ENCODE assay signal across 8 mouse cellular contexts in the genomic region with DNA sequence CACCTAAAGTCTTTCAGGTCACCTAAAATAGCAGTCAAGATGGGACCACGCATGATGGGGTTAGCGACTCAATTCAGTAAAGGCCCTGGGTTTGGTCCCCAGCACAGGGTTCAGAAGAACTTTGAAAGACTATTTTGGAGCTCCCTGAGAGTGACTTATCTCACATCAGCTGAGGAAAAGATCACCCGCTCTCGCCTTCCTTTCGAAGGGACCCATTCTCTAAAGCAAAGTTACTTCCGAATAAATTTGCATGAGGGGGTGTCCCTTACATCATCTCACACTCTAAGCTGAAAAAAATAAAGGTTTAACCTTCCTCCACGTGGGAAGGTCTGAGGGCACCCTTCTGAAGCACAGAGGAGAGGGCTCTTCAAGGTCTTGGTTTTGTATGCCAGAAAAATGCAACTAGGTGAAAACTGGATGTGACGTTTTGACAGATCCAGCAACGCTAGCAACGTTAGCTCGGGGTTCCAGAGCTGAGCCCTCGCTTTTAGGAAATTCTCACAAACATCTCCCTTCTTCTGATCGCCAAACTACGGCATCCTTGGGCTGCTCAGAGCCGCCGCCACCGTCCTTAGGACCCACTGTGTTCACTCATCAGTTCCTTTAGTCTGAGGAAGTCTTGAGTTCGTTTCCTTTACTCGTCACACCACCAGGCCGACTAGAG. TPM values are rescaled to one million over a fixed set of nuclear protein-coding genes. Genes with fewer than 3 reads are reported as not detected.
A peak's percentile ranks its signal among the peaks of the same experiment; 100 is the strongest.
DNase-seq lines count a peak whose midpoint lies in the region; ATAC-seq lines count a peak whose summit lies in the region.
"Had no signal": no experiment of that assay in that cellular context is flagged by ENCODE, and none has a peak within 500 bp of the region (broad histone marks: within the 10 kb centered on the region; RNA-seq: fewer than 3 reads in every experiment).

No protein-coding gene starts in this region.

- H3K9ac ChIP-seq in heart, embryonic 15.5 days: peak overlapping the region; percentile 69; the same call in 1 of the 2 replicates
- H3K9ac ChIP-seq in lung, embryonic 15.5 days: peak overlapping the region; percentile 62
- no peak overlapping the region for H3K9ac ChIP-seq in stomach, embryonic 15.5 days

- H3K27ac ChIP-seq in heart, embryonic 15.5 days: no peak overlapping the region
- H3K27ac ChIP-seq in lung, embryonic 15.5 days: no peak overlapping the region
- no peak overlapping the region for H3K27ac ChIP-seq in stomach, embryonic 15.5 days

- peak overlapping the region; percentile 76 for H3K4me3 ChIP-seq in heart, embryonic 15.5 days
- H3K4me3 ChIP-seq in lung, embryonic 15.5 days: peak overlapping the region; percentile 78
- H3K4me3 ChIP-seq in stomach, embryonic 15.5 days (replicated peaks): peak overlapping the region; percentile 92

- peak; percentile 77 to 78 for DNase-seq in B cell, adult 2 months
- DNase-seq in CD8-positive naive resting alpha-beta T cell, adult 2 months (ENCODE audit: low read depth in 2 of 2, low spot score in 2 of 2): peak; percentile 53 to 66
- no peak for DNase-seq in cerebellum, adult 8-10 months

- H3K27me3 ChIP-seq in heart, embryonic 15.5 days: peaks cover 49% of the 10 kb centered on the region
- H3K27me3 ChIP-seq in lung, embryonic 15.5 days: peaks cover 57% of the 10 kb centered on the region
- H3K27me3 ChIP-seq in stomach, embryonic 15.5 days (replicated peaks): peaks cover 37% of the 10 kb centered on the region

- WGBS in heart, embryonic 15.5 days: 17% methylated on average over 20 of the region's 20 CpGs
- WGBS in lung, embryonic 15.5 days: 17% methylated on average over 20 of the region's 20 CpGs
- 18% methylated on average over 20 of the region's 20 CpGs for WGBS in stomach, embryonic 15.5 days

- peak overlapping the region; percentile 68 for H3K4me2 ChIP-seq in heart, embryonic 15.5 days
- peak overlapping the region; percentile 78 for H3K4me2 ChIP-seq in lung, embryonic 15.5 days
- peak overlapping the region; percentile 89 for H3K4me2 ChIP-seq in stomach, embryonic 15.5 days

- ATAC-seq in heart, embryonic 15.5 days (replicated peaks; ENCODE audit: insufficient number of reproducible peaks, insufficient read depth, low FRiP score, low read depth): no peak
- ATAC-seq in lung, embryonic 15.5 days (ENCODE audit: borderline replicate concordance, extremely low read depth, low FRiP score, low TSS enrichment): 0 out of 2 replicates have a peak, but pooled peaks have one; percentile 1
- no peak for ATAC-seq in stomach, embryonic 15.5 days (ENCODE audit: insufficient read depth, low FRiP score, low read depth)
- no peak for ATAC-seq in granulocyte monocyte progenitor cell, adult 5-6 weeks (replicated peaks; ENCODE audit: poor library complexity, severe bottlenecking)

- H3K36me3 ChIP-seq in heart, embryonic 15.5 days: no peaks in the 10 kb centered on the region
- no peaks in the 10 kb centered on the region for H3K36me3 ChIP-seq in lung, embryonic 15.5 days
- H3K36me3 ChIP-seq in stomach, embryonic 15.5 days: no peaks in the 10 kb centered on the region

- peaks cover 14% of the 10 kb centered on the region for H3K4me1 ChIP-seq in heart, embryonic 15.5 days (replicated peaks)
- H3K4me1 ChIP-seq in lung, embryonic 15.5 days: peaks cover 10% of the 10 kb centered on the region
- peaks cover 9% of the 10 kb centered on the region for H3K4me1 ChIP-seq in stomach, embryonic 15.5 days

- H3K9me3 ChIP-seq in heart, embryonic 15.5 days (replicated peaks): no peaks in the 10 kb centered on the region
- H3K9me3 ChIP-seq in lung, embryonic 15.5 days: no peaks in the 10 kb centered on the region
- no peaks in the 10 kb centered on the region for H3K9me3 ChIP-seq in stomach, embryonic 15.5 days

RNA-seq across cellular contexts. Expression of a gene that starts 0.5 kb away (rescaled TPM):
- polyA plus RNA-seq in heart, embryonic 15.5 days (2015; fragmentation: Nextera tagmentation; extraction: Ambion mirVana): 0.11 and 0.43 TPM in 2 replicates
- 0.14 TPM in 1 of 2 replicates, not detected in the other for polyA plus RNA-seq in lung, embryonic 15.5 days (2015; fragmentation: Nextera tagmentation; extraction: Ambion mirVana)
- 0.31 and 0.40 TPM in 2 replicates for polyA plus RNA-seq in stomach, embryonic 15.5 days (2015; fragmentation: Nextera tagmentation; extraction: Ambion mirVana)
- 1.6 TPM in 1 of 2 replicates, not detected in the other for total RNA-seq in granulocyte monocyte progenitor cell, adult 5-6 weeks (2014; fragmentation: Nextera tagmentation)
- not detected in 2 replicates for total RNA-seq in granulocyte monocyte progenitor cell, adult 5-6 weeks (2017)

RNA-seq across cellular contexts. Expression of a gene that starts 4.6 kb away (rescaled TPM):
- 0.05 and 0.70 TPM in 2 replicates for polyA plus RNA-seq in heart, embryonic 15.5 days (2015; fragmentation: Nextera tagmentation; extraction: Ambion mirVana)
- 0.49 and 1.2 TPM in 2 replicates for polyA plus RNA-seq in lung, embryonic 15.5 days (2015; fragmentation: Nextera tagmentation; extraction: Ambion mirVana)
- 0.50 and 0.69 TPM in 2 replicates for polyA plus RNA-seq in stomach, embryonic 15.5 days (2015; fragmentation: Nextera tagmentation; extraction: Ambion mirVana)
- 0.15 TPM in 1 of 2 replicates, not detected in the other for total RNA-seq in granulocyte monocyte progenitor cell, adult 5-6 weeks (2014; fragmentation: Nextera tagmentation)
- not detected in 2 replicates for total RNA-seq in granulocyte monocyte progenitor cell, adult 5-6 weeks (2017)

RNA-seq across cellular contexts. Expression of a gene that starts 36.7 kb away (rescaled TPM):
- 55.6 and 68.0 TPM in 2 replicates for polyA plus RNA-seq in heart, embryonic 15.5 days (2015; fragmentation: Nextera tagmentation; extraction: Ambion mirVana)
- polyA plus RNA-seq in lung, embryonic 15.5 days (2015; fragmentation: Nextera tagmentation; extraction: Ambion mirVana): 54.6 and 55.2 TPM in 2 replicates
- 55.6 and 61.8 TPM in 2 replicates for polyA plus RNA-seq in stomach, embryonic 15.5 days (2015; fragmentation: Nextera tagmentation; extraction: Ambion mirVana)
- 5.9 and 7.3 TPM in 2 replicates for total RNA-seq in granulocyte monocyte progenitor cell, adult 5-6 weeks (2014; fragmentation: Nextera tagmentation)
- total RNA-seq in granulocyte monocyte progenitor cell, adult 5-6 weeks (2017): 7.7 and 8.6 TPM in 2 replicates

RNA-seq across cellular contexts. Expression of a gene that starts 47.6 kb away (rescaled TPM):
- polyA plus RNA-seq in heart, embryonic 15.5 days (2015; fragmentation: Nextera tagmentation; extraction: Ambion mirVana): not detected in 2 replicates
- polyA plus RNA-seq in lung, embryonic 15.5 days (2015; fragmentation: Nextera tagmentation; extraction: Ambion mirVana): not detected in 2 replicates
- polyA plus RNA-seq in stomach, embryonic 15.5 days (2015; fragmentation: Nextera tagmentation; extraction: Ambion mirVana): not detected in 2 replicates
- total RNA-seq in granulocyte monocyte progenitor cell, adult 5-6 weeks (2014; fragmentation: Nextera tagmentation): not detected in 2 replicates
- not detected in 2 replicates for total RNA-seq in granulocyte monocyte progenitor cell, adult 5-6 weeks (2017)
- polyA plus RNA-seq: gonadal fat pad, adult 2 months had no signal
